Mouse (Mus musculus) testis, adult 2 months (tissue): Measurements from ENCODE around the gene Rfng.

Source experiments
- CTCF ChIP-seq: fragments of 200-500 bp; IDR thresholded peaks from 2 replicates; pipeline ENCODE4 v1.5.1; 2012; ENCODE audit warnings: low read depth, mild to moderate bottlenecking, inconsistent platforms, low read length, moderate library complexity; ENCODE audit not compliant: control insufficient read depth, insufficient read depth, insufficient replicate concordance
- POLR2A ChIP-seq: fragments of 200-500 bp; IDR thresholded peaks from 2 replicates; pipeline ENCODE4 v1.6.1; 2012; ENCODE audit warnings: low read depth, mild to moderate bottlenecking, inconsistent platforms, low read length, moderate library complexity; ENCODE audit not compliant: control insufficient read depth

DNA sequence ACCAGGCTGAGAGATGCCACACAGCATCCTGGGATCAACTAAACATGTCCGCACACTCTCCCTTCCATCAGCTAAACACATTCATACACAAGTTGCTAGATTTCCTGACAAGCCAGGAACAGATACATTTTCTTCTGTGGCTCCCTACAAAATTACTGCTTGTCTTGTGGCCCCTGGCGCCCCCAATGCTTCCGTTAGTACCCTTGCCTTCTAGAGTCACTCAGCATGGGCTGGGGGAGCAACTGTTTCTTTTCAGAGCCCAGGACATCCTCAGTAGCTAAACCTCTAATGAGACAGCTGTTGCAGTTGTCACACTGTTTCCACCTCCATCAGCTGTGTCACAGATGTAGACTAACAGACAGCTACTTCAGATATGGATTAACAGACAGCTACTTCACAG is 11.3 kb downstream of the Rfng start:
- TF ChIP-seq CTCF (no peak), POLR2A (no peak)
